Mouse (Mus musculus) liver, embryonic 14.5 days (tissue): Measurements from ENCODE around the gene Prcc.

ENCODE experiments used
- CTCF ChIP-seq: IDR thresholded peaks from 2 replicates; pipeline ENCODE4 v1.5.1; 2016; ENCODE audit warnings: antibody characterized with exemption, low read depth, control low read depth
- EP300 ChIP-seq: IDR thresholded peaks from 2 replicates; pipeline ENCODE4 v1.6.1; 2016; ENCODE audit warnings: antibody characterized with exemption, low read depth

GRCm38 (mm10) chr3:87844981-87845380, 40.4 kb downstream of the Prcc start:
- TF ChIP-seq CTCF (no peak), EP300 (no peak)
